Mouse (Mus musculus) heart, postnatal 0 days (tissue): Measurements from ENCODE around the gene Dock8.

ENCODE experiments used
- CTCF ChIP-seq: IDR thresholded peaks from 2 replicates; pipeline ENCODE4 v1.5.1; 2016; ENCODE audit warnings: antibody characterized with exemption, control low read depth, low read depth
- EP300 ChIP-seq: IDR thresholded peaks from 2 replicates; pipeline ENCODE4 v1.6.1; 2016; ENCODE audit warnings: antibody characterized with exemption, low read depth

DNA sequence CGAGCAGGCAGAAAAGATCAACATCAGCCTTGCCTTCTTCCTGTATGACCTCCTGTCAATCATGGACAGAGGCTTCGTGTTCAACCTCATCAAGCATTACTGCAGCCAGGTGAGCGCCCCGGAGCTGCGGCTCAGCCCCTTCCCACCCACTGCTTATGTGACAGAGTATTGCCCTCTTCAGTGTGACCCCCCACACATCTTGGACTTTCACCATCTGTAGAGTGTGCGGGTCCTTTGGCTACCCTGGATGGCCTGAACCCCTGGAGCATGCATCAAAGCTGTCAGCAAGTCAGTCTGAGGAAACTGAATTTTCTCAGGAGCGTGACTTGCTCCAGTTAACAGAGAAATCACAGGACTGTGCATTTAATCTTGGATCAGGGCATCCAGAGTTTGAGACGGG is 150.5 kb downstream of the Dock8 start:
- TF ChIP-seq CTCF (no peak), EP300 (no peak)
